ENCODE assay signal across 8 mouse cellular contexts in genomic region chr7:131543623-131544481, GRCm38 (mm10). TPM values are rescaled to one million over a fixed set of nuclear protein-coding genes. Genes with fewer than 3 reads are reported as not detected.
DNase-seq lines count a peak whose midpoint lies in the region; ATAC-seq lines count a peak whose summit lies in the region.

No protein-coding gene starts in this region.

- H3K27me3 ChIP-seq in lung, embryonic 16.5 days (ENCODE audit: control insufficient read depth, insufficient read depth, low read depth, low read length): peaks cover 95% of the 10 kb centered on the region
- peaks cover 100% of the 10 kb centered on the region for H3K27me3 ChIP-seq in embryonic facial prominence, embryonic 14.5 days (replicated peaks; ENCODE audit: control insufficient read depth, insufficient read depth, low read length)
- H3K27me3 ChIP-seq in kidney, embryonic 16.5 days (ENCODE audit: insufficient read depth, low read length): peaks cover 97% of the 10 kb centered on the region

- under 1% methylated on average over 74 of the region's 75 CpGs for WGBS in lung, embryonic 16.5 days
- under 1% methylated on average over 61 of the region's 75 CpGs for WGBS in embryonic facial prominence, embryonic 14.5 days
- WGBS in kidney, embryonic 16.5 days: under 1% methylated on average over 75 of the region's 75 CpGs

- H3K9ac ChIP-seq in lung, embryonic 16.5 days (ENCODE audit: low read length): no peak overlapping the region
- H3K9ac ChIP-seq in embryonic facial prominence, embryonic 14.5 days (ENCODE audit: low read depth, low read length): no peak overlapping the region
- H3K9ac ChIP-seq in kidney, embryonic 16.5 days (replicated peaks; ENCODE audit: low read length): no peak overlapping the region

- no peak for DNase-seq in lung, adult 18-20 months
- DNase-seq in embryonic facial prominence, embryonic 14.5 days (ENCODE audit: low spot score): no peak
- peak; percentile 80 for DNase-seq in neural tube, embryonic 10.5 days (ENCODE audit: extremely low spot score, low spot score)
- no peak for DNase-seq in left cerebral cortex, postnatal 4 days
- no peak for DNase-seq in spleen, postnatal 4 days (ENCODE audit: low spot score in 2 of 2)
- no peak for DNase-seq in gastrocnemius, postnatal 25 days

- H3K36me3 ChIP-seq in lung, embryonic 16.5 days (ENCODE audit: control insufficient read depth, insufficient read depth, low read length): no peaks in the 10 kb centered on the region
- H3K36me3 ChIP-seq in embryonic facial prominence, embryonic 14.5 days (ENCODE audit: control insufficient read depth, insufficient read depth, low read length): no peaks in the 10 kb centered on the region
- H3K36me3 ChIP-seq in kidney, embryonic 16.5 days (ENCODE audit: insufficient read depth, low read length): no peaks in the 10 kb centered on the region

- H3K9me3 ChIP-seq in lung, embryonic 16.5 days (ENCODE audit: control insufficient read depth, low read length): no peaks in the 10 kb centered on the region
- H3K9me3 ChIP-seq in embryonic facial prominence, embryonic 14.5 days (ENCODE audit: control insufficient read depth, low read length): no peaks in the 10 kb centered on the region
- H3K9me3 ChIP-seq in kidney, embryonic 16.5 days (ENCODE audit: low read length): no peaks in the 10 kb centered on the region

- no peak for ATAC-seq in lung, embryonic 16.5 days (ENCODE audit: low read depth)
- no peak for ATAC-seq in embryonic facial prominence, embryonic 14.5 days (ENCODE audit: low read depth)
- no peak for ATAC-seq in kidney, embryonic 16.5 days (ENCODE audit: low FRiP score, low TSS enrichment)

- intact Hi-C loops in left cerebral cortex, postnatal 4 days (cut with DNase I): loop anchor here (10.0 kb wide), 2 partner anchors 201 to 671 kb away; no protein-coding TSS in a partner anchor

- H3K4me3 ChIP-seq in lung, embryonic 16.5 days (ENCODE audit: low read length): peak overlapping the region; percentile 47
- peak overlapping the region; percentile 36 for H3K4me3 ChIP-seq in embryonic facial prominence, embryonic 14.5 days (ENCODE audit: low read depth, low read length)
- H3K4me3 ChIP-seq in kidney, embryonic 16.5 days (ENCODE audit: low read length): peak overlapping the region; percentile 32

- H3K27ac ChIP-seq in lung, embryonic 16.5 days (ENCODE audit: low read length): no peak overlapping the region
- H3K27ac ChIP-seq in embryonic facial prominence, embryonic 14.5 days (replicated peaks; ENCODE audit: low read depth, low read length): no peak overlapping the region
- no peak overlapping the region for H3K27ac ChIP-seq in kidney, embryonic 16.5 days (ENCODE audit: low read length)

- peak overlapping the region; percentile 68 for H3K4me2 ChIP-seq in lung, embryonic 16.5 days (ENCODE audit: low read depth, low read length)
- H3K4me2 ChIP-seq in embryonic facial prominence, embryonic 14.5 days (ENCODE audit: low read depth, low read length): peak overlapping the region; percentile 67
- H3K4me2 ChIP-seq in kidney, embryonic 16.5 days (replicated peaks; ENCODE audit: low read depth, low read length): peak overlapping the region; percentile 57

- peaks cover 25% of the 10 kb centered on the region for H3K4me1 ChIP-seq in lung, embryonic 16.5 days (replicated peaks; ENCODE audit: control insufficient read depth, insufficient read depth, low read length)
- peaks cover 18% of the 10 kb centered on the region for H3K4me1 ChIP-seq in embryonic facial prominence, embryonic 14.5 days (ENCODE audit: control insufficient read depth, insufficient read depth, low read length)
- peaks cover 30% of the 10 kb centered on the region for H3K4me1 ChIP-seq in kidney, embryonic 16.5 days (ENCODE audit: insufficient read depth, low read length)

RNA-seq across cellular contexts. Expression of gene Hmx3, which starts 1.2 kb away (rescaled TPM):
- not detected in 2 replicates for polyA plus RNA-seq in lung, embryonic 16.5 days (2015; fragmentation: Nextera tagmentation; extraction: Ambion mirVana)
- polyA plus RNA-seq in embryonic facial prominence, embryonic 14.5 days (2014; fragmentation: Nextera tagmentation; extraction: Ambion mirVana): 0.26 and 0.37 TPM in 2 replicates
- not detected in 2 replicates for polyA plus RNA-seq in kidney, embryonic 16.5 days (2015; fragmentation: Nextera tagmentation; extraction: Ambion mirVana)
- total RNA-seq in left cerebral cortex, postnatal 4 days (2021): not detected
- total RNA-seq in gastrocnemius, postnatal 25 days (2021): not detected

RNA-seq across cellular contexts. Expression of gene Hmx2, which starts 4.7 kb away (rescaled TPM):
- not detected in 2 replicates for polyA plus RNA-seq in lung, embryonic 16.5 days (2015; fragmentation: Nextera tagmentation; extraction: Ambion mirVana)
- 0.17 and 0.39 TPM in 2 replicates for polyA plus RNA-seq in embryonic facial prominence, embryonic 14.5 days (2014; fragmentation: Nextera tagmentation; extraction: Ambion mirVana)
- polyA plus RNA-seq in kidney, embryonic 16.5 days (2015; fragmentation: Nextera tagmentation; extraction: Ambion mirVana): 0.46 and 0.66 TPM in 2 replicates
- total RNA-seq in left cerebral cortex, postnatal 4 days (2021): not detected
- not detected for total RNA-seq in gastrocnemius, postnatal 25 days (2021)

RNA-seq across cellular contexts. Expression of gene Bub3, which starts 16.2 kb away (rescaled TPM):
- polyA plus RNA-seq in lung, embryonic 16.5 days (2015; fragmentation: Nextera tagmentation; extraction: Ambion mirVana): 243 and 245 TPM in 2 replicates
- 157 and 183 TPM in 2 replicates for polyA plus RNA-seq in embryonic facial prominence, embryonic 14.5 days (2014; fragmentation: Nextera tagmentation; extraction: Ambion mirVana)
- polyA plus RNA-seq in kidney, embryonic 16.5 days (2015; fragmentation: Nextera tagmentation; extraction: Ambion mirVana): 234 and 249 TPM in 2 replicates
- total RNA-seq in left cerebral cortex, postnatal 4 days (2021): 10 to 100 TPM; 56.6 to 59.5 TPM
- total RNA-seq in gastrocnemius, postnatal 25 days (2021): 10 to 100 TPM; 28.9 to 32.8 TPM
